Mouse (Mus musculus) embryo, embryonic 11.5 days (tissue): Measurements from ENCODE around the gene Arfgef3.
"Not testable (repeated sequence)": the region's sequence is repeated elsewhere in the genome, so short reads cannot be mapped to it uniquely, and the experiment has no call there.

Experiments
- DNase-seq: peaks from one replicate; pipeline ENCODE4 v3.0.0-alpha.2; 2012; ENCODE audit warnings: low read depth, low spot score

The Arfgef3 gene

GRCm38 (mm10) chr10:18589455-18589854 is 154.3 kb downstream of the Arfgef3 start:
- no peak for DNase-seq

- DNase-seq = no peak
Observed at GRCm38 (mm10) chr10:18584188-18584587, 159.6 kb downstream of the Arfgef3 start.

DNA sequence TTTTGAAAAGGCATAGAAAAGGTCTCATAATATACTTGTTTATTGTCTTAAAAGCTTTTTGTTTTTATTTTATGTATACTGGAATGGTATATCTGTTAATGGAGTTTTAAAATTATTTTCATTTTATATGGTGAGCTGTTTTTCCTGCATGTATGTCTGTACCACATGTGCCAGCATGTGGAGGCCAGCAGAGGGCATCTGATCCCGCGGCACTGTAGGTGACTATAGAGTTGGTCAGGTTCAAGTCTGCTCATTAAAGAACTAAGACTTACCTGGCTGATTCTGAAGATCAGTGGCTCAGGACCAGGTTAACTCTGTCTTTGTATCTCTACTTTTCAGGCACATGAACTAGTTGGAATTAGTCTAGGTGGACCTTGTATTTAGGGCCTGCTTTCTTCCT is 171.2 kb downstream of the Arfgef3 start:
- DNase-seq = no peak

GRCm38 (mm10) chr10:18562940-18563339 is 180.8 kb downstream of the Arfgef3 start:
- DNase-seq = no peak

DNA sequence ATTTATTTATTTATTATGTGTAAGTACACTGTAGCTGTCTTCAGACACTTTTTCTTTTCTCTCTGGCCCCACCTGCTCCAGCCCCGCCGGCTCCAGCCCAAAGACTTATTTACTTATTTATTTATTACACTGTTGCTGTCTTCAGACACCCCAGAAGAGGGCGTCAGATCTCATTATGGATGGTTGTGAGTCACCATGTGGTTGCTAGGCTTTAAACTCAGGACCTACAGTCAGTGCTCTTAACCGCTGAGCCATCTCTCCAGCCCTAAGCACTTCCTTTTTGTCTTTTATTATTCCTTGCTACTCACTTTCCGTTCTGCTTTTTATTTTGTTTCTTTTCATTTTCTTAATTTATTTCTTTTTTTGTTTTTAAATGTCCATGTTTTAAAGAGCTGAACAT is 182.3 kb downstream of the Arfgef3 start:
- DNase-seq = no peak

DNA sequence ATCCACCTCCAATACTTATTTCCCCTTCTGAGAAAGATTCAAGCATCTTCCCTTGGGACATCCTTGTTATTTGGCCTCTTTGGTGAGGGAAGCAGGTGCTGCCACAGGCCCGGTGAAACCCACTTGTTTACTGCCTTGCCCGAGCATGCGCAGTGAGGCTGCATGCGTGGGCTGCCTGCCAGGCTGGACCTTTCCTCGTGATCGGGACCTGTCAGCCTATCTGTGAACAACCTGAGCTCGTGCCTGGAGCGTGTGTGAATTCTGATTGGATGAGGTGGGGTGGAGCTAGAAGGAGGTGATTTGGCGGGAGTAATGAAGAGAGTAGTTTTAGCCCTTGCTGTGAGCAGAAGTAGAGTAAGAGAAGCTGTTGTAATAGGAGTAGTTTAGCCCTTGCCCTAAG is 184.7 kb downstream of the Arfgef3 start:
- DNase-seq = not testable (repeated sequence)

DNA sequence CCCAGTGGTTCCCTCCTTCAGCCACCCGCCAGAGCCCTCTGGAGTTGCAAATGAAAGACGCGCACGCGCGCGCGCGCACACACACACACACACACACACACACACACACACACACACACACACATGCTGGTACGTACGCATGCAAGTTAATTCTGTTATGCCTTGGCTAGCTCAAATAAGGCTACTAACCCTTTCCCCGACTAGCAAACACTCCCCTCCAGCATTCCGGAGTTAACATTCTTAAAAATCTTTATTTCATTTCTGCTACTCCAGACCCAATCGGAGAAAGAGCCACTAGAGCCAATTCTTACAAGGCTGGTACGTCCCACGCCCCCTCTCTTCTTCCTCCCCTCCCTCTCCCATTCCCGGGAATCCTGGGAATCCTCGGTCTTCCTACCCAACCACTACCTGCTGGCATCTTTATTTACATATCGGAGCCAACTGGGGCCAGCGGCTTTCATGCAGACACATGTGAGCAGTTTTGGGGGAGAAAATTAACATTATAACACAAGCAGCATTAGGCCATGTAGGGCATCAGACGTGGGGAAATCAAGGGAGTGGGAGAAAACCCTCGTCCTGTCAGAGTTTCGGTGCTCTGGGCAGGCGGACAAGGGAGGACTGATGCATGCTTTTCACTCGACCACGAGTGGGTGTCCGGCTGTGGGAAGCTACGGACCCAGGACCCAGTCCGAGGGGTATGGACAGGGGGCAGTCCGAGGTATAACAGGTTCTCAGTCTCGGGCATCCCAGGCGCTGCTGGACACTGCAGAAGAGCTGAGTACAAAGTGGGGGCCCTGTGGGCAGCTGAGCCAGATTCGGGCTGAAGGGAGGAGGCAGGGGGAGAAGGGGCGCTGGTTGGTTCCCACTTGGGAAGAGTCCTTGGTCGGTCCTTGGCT is 194.2 kb downstream of the Arfgef3 start:
- no peak for DNase-seq

- DNase-seq = no peak
Observed at GRCm38 (mm10) chr10:18547381-18547780, 196.4 kb downstream of the Arfgef3 start.

DNA sequence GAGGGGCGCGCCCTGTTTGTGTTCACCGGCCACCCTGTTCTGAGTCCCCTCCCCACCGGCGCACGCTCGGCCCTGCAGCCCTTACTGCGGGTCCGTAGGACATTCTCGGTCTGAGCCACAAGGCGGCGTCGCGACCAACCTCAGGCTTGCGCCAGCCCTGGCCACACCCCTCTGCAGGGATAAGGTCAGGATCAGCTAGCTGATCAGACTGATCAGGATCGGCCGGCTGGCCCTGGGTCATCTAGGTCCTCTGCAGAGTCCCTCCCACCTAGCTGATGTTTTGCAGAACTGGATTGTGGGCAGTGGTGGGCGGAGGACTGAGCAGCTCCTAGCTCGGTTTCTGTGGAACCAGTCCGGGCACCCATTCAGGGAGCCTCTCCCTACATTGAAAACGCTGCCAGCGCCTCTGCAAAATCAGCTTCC is 197.9 kb downstream of the Arfgef3 start, which contains the start of gene Hebp2:
Hebp2 (minus strand) TSS at position 264 of the 423 bp plus-strand sequence.
- DNase-seq = peak; percentile 69

DNA sequence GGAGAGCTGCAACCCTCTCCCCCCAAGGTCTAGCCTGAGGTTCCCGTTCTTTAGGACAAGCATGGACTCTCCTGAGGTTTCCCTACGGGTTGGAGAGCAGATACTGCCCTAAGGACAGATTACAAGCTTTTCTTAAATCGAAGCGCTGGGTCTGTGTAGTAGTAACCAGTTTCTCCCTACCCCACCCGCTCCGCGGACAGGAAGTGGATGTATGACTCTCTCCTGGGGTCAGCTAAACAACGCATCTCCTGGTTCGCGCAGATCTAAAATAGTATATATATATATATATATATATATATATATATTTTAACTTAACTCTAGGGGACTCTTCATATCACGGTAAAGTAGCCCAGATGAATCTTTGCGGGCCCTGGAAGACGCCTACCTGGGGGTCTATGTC is 198.4 kb downstream of the Arfgef3 start:
- DNase-seq = no peak

- DNase-seq = no peak
Observed at GRCm38 (mm10) chr10:18536889-18537288, 206.9 kb downstream of the Arfgef3 start.

DNA sequence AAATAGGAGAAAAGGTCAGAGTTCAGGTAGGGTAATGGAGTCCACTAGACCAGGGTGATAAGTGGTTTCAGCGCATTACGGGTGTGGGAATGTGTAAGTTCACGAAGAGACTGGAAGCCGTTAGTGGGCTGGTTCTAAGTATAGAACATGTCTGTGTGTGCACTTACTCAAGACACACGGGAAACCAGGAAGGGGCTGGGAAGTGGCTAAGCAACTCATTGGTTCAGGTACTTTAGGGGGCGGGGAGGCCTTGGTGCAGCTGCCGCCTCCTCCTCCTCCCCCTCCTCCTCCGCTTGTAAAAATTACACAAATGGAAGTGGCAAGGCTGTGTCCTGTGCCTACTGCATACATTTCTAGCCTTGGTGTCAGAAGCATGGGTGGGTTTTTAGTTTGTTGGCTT is 211.5 kb downstream of the Arfgef3 start:
- no peak for DNase-seq
